Mouse (Mus musculus): Measurements from ENCODE around the gene Mageb2.
"Not testable (repeated sequence)": the region's sequence is repeated elsewhere in the genome, so short reads cannot be mapped to it uniquely, and the experiment has no call there.

The Mageb2 gene

GRCm38 (mm10) chrX:91331390-91331789 lies at the start of gene Mageb2:
TSS of gene Mageb2 (plus strand) at chrX:91331690.
- DNase-seq (ENCODE audit: extremely low read depth, insufficient read length, low spot score), result not testable (repeated sequence)

GRCm38 (mm10) chrX:91313256-91313655 lies 18.2 kb upstream of the Mageb2 start:
- DNase-seq (ENCODE audit: extremely low read depth, insufficient read length, low spot score), result not testable (repeated sequence)

Data from 3134 (cell line).